Mouse (Mus musculus) small intestine, adult 2 months (tissue): ENCODE measurements around the gene Fam117b. TPM values are rescaled to one million over a fixed set of nuclear protein-coding genes. Genes with fewer than 3 reads are reported as not detected.

Source experiments
- H3K27ac ChIP-seq: fragments of 200-500 bp; 2 replicates; pipeline ENCODE4 v1.5.1; 2012; ENCODE audit warnings: low read depth, low read length, control low read depth, inconsistent platforms; ENCODE audit not compliant: insufficient read depth
- H3K27me3 ChIP-seq: fragments of 200-500 bp; 2 replicates; pipeline ENCODE4 v1.6.1; 2012; ENCODE audit warnings: mild to moderate bottlenecking, moderate library complexity, low read length, inconsistent platforms; ENCODE audit not compliant: control insufficient read depth, insufficient read depth
- H3K36me3 ChIP-seq: fragments of 200-500 bp; 2 replicates; pipeline ENCODE4 v1.6.1; 2012; ENCODE audit warnings: mild to moderate bottlenecking, low read length, control low read depth, inconsistent platforms; ENCODE audit not compliant: control insufficient read depth, insufficient read depth
- H3K4me1 ChIP-seq: fragments of 200-500 bp; 2 replicates; pipeline ENCODE4 v1.6.1; 2012; ENCODE audit warnings: low read length, inconsistent platforms, mixed read lengths; ENCODE audit not compliant: control insufficient read depth, insufficient read depth, insufficient read length
- H3K4me3 ChIP-seq: fragments of 200-500 bp; 2 replicates; pipeline ENCODE4 v1.5.1; 2012; ENCODE audit warnings: low read depth, mild to moderate bottlenecking, control low read depth, inconsistent platforms, low read length, moderate library complexity
- CTCF ChIP-seq: fragments of 200-500 bp; IDR thresholded peaks from 2 replicates; pipeline ENCODE4 v1.5.1; 2012; ENCODE audit warnings: low read depth, mild to moderate bottlenecking, control low read depth, inconsistent platforms, low read length, moderate library complexity, mixed read lengths; ENCODE audit not compliant: insufficient replicate concordance, insufficient read length; ENCODE audit errors: extremely low read depth
- POLR2A ChIP-seq: fragments of 200-500 bp; IDR thresholded peaks from 2 replicates; pipeline ENCODE4 v1.6.1; 2012; ENCODE audit warnings: low read depth, mild to moderate bottlenecking, control low read depth, inconsistent platforms, low read length, moderate library complexity
- WGBS: fragments of 180-500 bp; shearing (Covaris S2); methylation state at CpG from one replicate; pipeline ENCODE4 v1.1.7; 2018; 5-methylcytosine and 5-hydroxymethylcytosine counted together
- polyA plus RNA-seq: library from polyadenylated mRNA; depleted of rRNA; stranded (reverse); fragments of >200 nt; gene quantifications from 2 replicates; pipeline ENCODE4 v1.2.3, GENCODE M21; 2012; rRNA removed

Fam117b gene
- polyA plus RNA-seq, 1 experiment: 13.0 TPM

DNA sequence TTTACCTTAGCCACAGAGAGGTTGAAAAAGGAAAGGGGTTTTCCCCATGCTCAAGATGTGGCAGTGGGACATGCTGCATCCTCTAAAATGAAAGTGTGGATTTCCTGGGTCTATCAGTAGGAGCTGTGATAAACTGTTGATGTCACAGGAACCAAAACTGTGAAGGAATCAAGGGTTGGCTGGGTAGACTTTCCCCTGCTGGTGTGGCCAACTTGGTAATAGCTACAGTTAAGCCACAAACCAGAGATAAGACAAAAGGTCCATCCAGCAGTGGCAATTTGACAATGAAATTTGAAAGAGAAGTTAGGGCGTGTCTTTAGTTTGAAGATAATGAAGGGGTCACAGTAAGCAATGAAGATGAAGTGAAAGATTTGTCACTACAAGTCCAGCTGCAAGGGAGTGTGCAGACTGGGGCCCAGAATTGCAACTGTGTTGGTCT lies 104.2 kb downstream of the Fam117b start:
- no peak overlapping the region for H3K27ac ChIP-seq
- H3K36me3 ChIP-seq: no peaks in the 10 kb centered on the region
- WGBS: 43% methylated on average over 1 of the region's 1 CpGs
- peaks cover 6% of the 10 kb centered on the region; the same call in 1 of the 2 replicates for H3K4me1 ChIP-seq
- H3K27me3 ChIP-seq: no peaks in the 10 kb centered on the region; the same call in 1 of the 2 replicates
- TF ChIP-seq POLR2A (no peak), CTCF (no peak)
- no peak overlapping the region for H3K4me3 ChIP-seq

Other genes with a start within 250 kb of the Fam117b start
- 1.4 and 2.2 TPM in 2 replicates for gene Sumo1, start 242.2 kb upstream of the Fam117b start, polyA plus RNA-seq
- 4.1 and 8.2 TPM in 2 replicates for gene Nop58, start 228.0 kb upstream of the Fam117b start, polyA plus RNA-seq
- 0.89 and 1.9 TPM in 2 replicates for gene Bmpr2, start 149.6 kb upstream of the Fam117b start, polyA plus RNA-seq
- 0.03 TPM in 2 replicates for gene Ica1l, start 130.2 kb downstream of the Fam117b start, polyA plus RNA-seq
- gene Carf, start 185.2 kb downstream of the Fam117b start, polyA plus RNA-seq: 0.42 and 0.77 TPM in 2 replicates
- 0.49 and 0.69 TPM in 2 replicates for gene Wdr12, start 185.6 kb downstream of the Fam117b start, polyA plus RNA-seq